Mouse (Mus musculus): ENCODE measurements around the gene Osbpl9. TPM values are rescaled to one million over a fixed set of nuclear protein-coding genes. Genes with fewer than 3 reads are reported as not detected.

Osbpl9 gene
- polyA plus RNA-seq, 1 experiment from 2014 or later: 44.4 TPM

DNA sequence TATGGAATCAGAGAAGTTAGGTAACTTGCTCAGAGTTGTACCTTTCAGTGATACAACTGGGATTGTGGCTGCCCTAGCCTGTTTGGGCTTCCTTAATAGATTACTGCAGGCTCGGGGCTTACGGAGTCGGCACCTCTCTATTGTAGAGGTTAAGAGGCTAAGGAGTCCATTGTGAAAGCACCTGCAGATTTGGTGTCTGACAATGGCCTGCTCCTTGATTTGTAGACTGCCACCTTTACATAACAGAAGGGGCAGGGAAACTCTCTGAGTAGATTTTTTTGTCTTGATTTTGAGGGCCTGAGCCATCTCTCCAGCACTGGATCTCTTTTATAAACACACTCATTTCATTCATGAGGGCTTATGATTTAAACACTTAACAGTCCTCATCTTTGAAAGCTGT, 175.5 kb downstream of the Osbpl9 start:
- no peaks in the 10 kb centered on the region for H3K9me3 ChIP-seq
- no peak overlapping the region for H3K4me3 ChIP-seq
- H3K4me1 ChIP-seq: no peaks in the 10 kb centered on the region
- no peak overlapping the region for H3K27ac ChIP-seq (replicated peaks)
- 89% methylated on average over 3 of the region's 3 CpGs for WGBS
- no peaks in the 10 kb centered on the region for H3K27me3 ChIP-seq (replicated peaks)
- peaks cover 69% of the 10 kb centered on the region for H3K36me3 ChIP-seq
- no peak overlapping the region for H3K4me2 ChIP-seq
- no peak overlapping the region for H3K9ac ChIP-seq
- ATAC-seq (ENCODE audit: extremely low read depth, insufficient number of reproducible peaks, low FRiP score, low TSS enrichment): no peak

GRCm38 (mm10) chr4:109025061-109025460, 177.0 kb downstream of the Osbpl9 start:
- no peak overlapping the region for H3K27ac ChIP-seq (replicated peaks)
- 69% methylated on average over 3 of the region's 3 CpGs for WGBS
- H3K4me3 ChIP-seq: no peak overlapping the region
- ATAC-seq (ENCODE audit: extremely low read depth, insufficient number of reproducible peaks, low FRiP score, low TSS enrichment): no peak
- H3K9me3 ChIP-seq: no peaks in the 10 kb centered on the region
- peaks cover 60% of the 10 kb centered on the region for H3K36me3 ChIP-seq
- no peak overlapping the region for H3K4me2 ChIP-seq
- no peaks in the 10 kb centered on the region for H3K4me1 ChIP-seq
- no peaks in the 10 kb centered on the region for H3K27me3 ChIP-seq (replicated peaks)
- no peak overlapping the region for H3K9ac ChIP-seq

DNA sequence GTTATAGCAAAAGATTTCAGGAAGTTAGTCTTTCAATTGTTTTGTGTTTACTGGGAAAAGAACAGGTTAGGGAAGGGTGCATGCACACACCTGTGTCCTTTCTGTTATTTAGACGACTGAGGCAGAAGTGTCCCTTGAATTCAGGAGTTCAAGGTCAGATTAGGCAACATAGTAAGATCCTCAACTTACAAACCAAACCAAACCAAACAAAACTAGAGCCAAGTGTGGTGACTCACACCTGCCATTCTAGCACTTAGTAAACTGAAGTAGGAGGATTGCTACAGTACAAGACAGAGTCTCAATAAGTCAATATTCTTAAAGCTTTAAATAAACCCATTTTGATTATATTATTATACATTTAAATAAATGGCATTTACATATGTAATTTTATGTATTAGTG, 180.1 kb downstream of the Osbpl9 start:
- Histone ChIP-seq H3K4me2 (no peak overlapping the region), H3K27ac (replicated peaks) (no peak overlapping the region), H3K4me1 (no peaks in the 10 kb centered on the region), H3K4me3 (no peak overlapping the region), H3K27me3 (replicated peaks) (no peaks in the 10 kb centered on the region), H3K9ac (no peak overlapping the region), H3K9me3 (no peaks in the 10 kb centered on the region), H3K36me3 (peaks cover 58% of the 10 kb centered on the region)
- WGBS: 57% methylated on average over 1 of the region's 1 CpGs
- no peak for ATAC-seq (ENCODE audit: extremely low read depth, insufficient number of reproducible peaks, low FRiP score, low TSS enrichment)

DNA sequence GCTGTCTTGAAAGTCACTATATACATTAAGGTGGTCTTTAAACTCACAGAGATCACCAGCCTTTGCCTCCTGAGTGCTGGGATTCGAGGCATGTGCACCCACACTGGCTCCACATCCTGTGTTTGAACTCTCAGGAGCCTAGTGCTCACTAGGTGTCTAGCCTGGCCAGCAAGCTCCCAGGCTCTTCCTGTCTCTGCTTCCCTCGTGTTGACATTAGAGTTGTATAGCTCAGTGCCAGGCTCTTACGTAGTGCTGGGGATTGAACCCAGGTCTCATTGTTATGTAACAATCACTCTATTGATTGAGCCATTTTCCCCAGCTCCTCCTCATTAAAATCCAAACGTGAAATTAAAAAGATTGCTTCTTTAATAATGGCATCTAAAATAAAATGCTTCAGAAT, 182.8 kb downstream of the Osbpl9 start:
- Histone ChIP-seq H3K4me1 (no peaks in the 10 kb centered on the region), H3K36me3 (peaks cover 49% of the 10 kb centered on the region), H3K27me3 (replicated peaks) (no peaks in the 10 kb centered on the region), H3K27ac (replicated peaks) (no peak overlapping the region), H3K4me2 (no peak overlapping the region), H3K9ac (no peak overlapping the region), H3K4me3 (no peak overlapping the region), H3K9me3 (no peaks in the 10 kb centered on the region)
- no peak for ATAC-seq (ENCODE audit: extremely low read depth, insufficient number of reproducible peaks, low FRiP score, low TSS enrichment)
- WGBS: 77% methylated on average over 4 of the region's 4 CpGs

DNA sequence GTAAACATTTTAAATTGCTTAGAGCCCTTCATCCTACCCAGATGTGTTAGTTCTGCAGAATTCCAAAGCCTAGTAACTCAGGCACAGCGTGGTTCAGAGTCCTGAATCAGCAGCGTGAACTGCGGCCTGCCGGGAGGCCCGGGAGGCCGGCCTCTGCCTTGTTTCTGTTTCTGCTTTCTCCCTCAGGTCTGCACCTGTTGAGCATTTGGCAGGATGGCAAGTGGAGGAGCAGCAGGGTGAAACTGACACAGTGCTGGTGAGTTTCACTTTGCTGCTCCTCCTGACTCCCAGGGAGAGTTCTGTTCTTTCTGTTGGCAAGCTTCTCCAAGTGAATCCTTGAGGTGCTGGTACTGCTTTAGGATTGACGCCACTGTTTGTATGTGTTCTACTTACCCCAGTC, 184.6 kb downstream of the Osbpl9 start:
- ATAC-seq (ENCODE audit: extremely low read depth, insufficient number of reproducible peaks, low FRiP score, low TSS enrichment): no peak
- WGBS: 73% methylated on average over 7 of the region's 7 CpGs
- H3K36me3 ChIP-seq: peaks cover 45% of the 10 kb centered on the region

GRCm38 (mm10) chr4:109014091-109014490, 188.0 kb downstream of the Osbpl9 start:
- H3K4me3 ChIP-seq: no peak overlapping the region
- no peak for ATAC-seq (ENCODE audit: extremely low read depth, insufficient number of reproducible peaks, low FRiP score, low TSS enrichment)
- H3K9ac ChIP-seq: no peak overlapping the region
- peaks cover 31% of the 10 kb centered on the region for H3K36me3 ChIP-seq
- H3K27me3 ChIP-seq (replicated peaks): no peaks in the 10 kb centered on the region
- no peaks in the 10 kb centered on the region for H3K4me1 ChIP-seq
- 88% methylated on average over 4 of the region's 4 CpGs for WGBS
- no peaks in the 10 kb centered on the region for H3K9me3 ChIP-seq
- no peak overlapping the region for H3K4me2 ChIP-seq
- no peak overlapping the region for H3K27ac ChIP-seq (replicated peaks)

More for the DNA sequence above, 184.6 kb downstream of the Osbpl9 start:
- Histone ChIP-seq H3K27ac (replicated peaks) (no peak overlapping the region), H3K9ac (no peak overlapping the region), H3K9me3 (no peaks in the 10 kb centered on the region), H3K4me1 (no peaks in the 10 kb centered on the region), H3K4me3 (no peak overlapping the region), H3K4me2 (no peak overlapping the region), H3K27me3 (replicated peaks) (no peaks in the 10 kb centered on the region)

MicroRNAs within 50 kb of the gene (microRNA counts, 519-probe panel; counts per million panel counts)
- microRNA mmu-miR-761: 209 counts per million, percentile 61 among the panel's probes with 10 or more counts

Small RNA genes within 50 kb of the gene (microRNA-seq; reads per million reads assigned to microRNA genes)
- not detected for gene Mir761

Other genes starting within 250 kb of the Osbpl9 start
- 47.4 and 49.1 TPM in 2 replicates for gene Nrd1, start 201.6 kb downstream of the Osbpl9 start, polyA plus RNA-seq (2015; fragmentation: Nextera tagmentation; extraction: Ambion mirVana)
- 0.12 and 0.34 TPM in 2 replicates for gene Calr4, start 32.2 kb upstream of the Osbpl9 start, polyA plus RNA-seq (2015; fragmentation: Nextera tagmentation; extraction: Ambion mirVana)
- gene Eps15, start 78.0 kb upstream of the Osbpl9 start, polyA plus RNA-seq (2015; fragmentation: Nextera tagmentation; extraction: Ambion mirVana): 25.4 and 31.1 TPM in 2 replicates
- 8.8 and 9.7 TPM in 2 replicates for gene Ttc39a, start 204.4 kb upstream of the Osbpl9 start, polyA plus RNA-seq (2015; fragmentation: Nextera tagmentation; extraction: Ambion mirVana)